Mouse (Mus musculus) hindbrain, embryonic 14.5 days (tissue): ENCODE results near the gene Mapkap1. TPM values are rescaled to one million over a fixed set of nuclear protein-coding genes. Genes with fewer than 3 reads are reported as not detected.
"Not testable (repeated sequence)": the region's sequence is repeated elsewhere in the genome, so short reads cannot be mapped to it uniquely, and the experiment has no call there.

ENCODE experiments used
- ATAC-seq: fragments of 200-750 bp; cut with Nextera tagmentation; 2 replicates; pipeline ENCODE4 v1.8.0; 2017; ENCODE audit warnings: moderate number of reproducible peaks, mild to moderate bottlenecking, moderate TSS enrichment, moderate library complexity; ENCODE audit not compliant: low FRiP score
- DNase-seq: peaks from one replicate; pipeline ENCODE4 v3.0.0-alpha.2; 2015; ENCODE audit warnings: low spot score
- H3K27ac ChIP-seq: fragments of 300-500 bp; sonication (generic); 2 replicates; pipeline ENCODE4 v1.5.1; 2014; ENCODE audit warnings: mild to moderate bottlenecking, moderate library complexity
- H3K27me3 ChIP-seq: fragments of 300-500 bp; sonication (generic); 2 replicates; pipeline ENCODE4 v1.6.1; 2014; ENCODE audit warnings: mild to moderate bottlenecking, low read length, mixed read lengths; ENCODE audit not compliant: control insufficient read depth, insufficient read depth
- H3K36me3 ChIP-seq: fragments of 300-500 bp; sonication (generic); replicated peaks from 2 replicates; pipeline ENCODE4 v1.6.1; 2014; ENCODE audit not compliant: control insufficient read depth, insufficient read depth
- H3K4me1 ChIP-seq: fragments of 300-500 bp; sonication (generic); replicated peaks from 2 replicates; pipeline ENCODE4 v1.6.1; 2014; ENCODE audit warnings: antibody characterized with exemption, low read length, mixed read lengths; ENCODE audit not compliant: control insufficient read depth, insufficient read depth
- H3K4me2 ChIP-seq: fragments of 300-500 bp; sonication (generic); replicated peaks from 2 replicates; pipeline ENCODE4 v1.6.1; 2014; ENCODE audit warnings: mild to moderate bottlenecking, moderate library complexity
- H3K4me3 ChIP-seq: fragments of 300-500 bp; sonication (generic); replicated peaks from 2 replicates; pipeline ENCODE4 v1.5.1; 2014; ENCODE audit warnings: mild to moderate bottlenecking, low read length
- H3K9ac ChIP-seq: fragments of 300-500 bp; sonication (generic); 2 replicates; pipeline ENCODE4 v1.6.1; 2014
- H3K9me3 ChIP-seq: fragments of 300-500 bp; sonication (generic); 2 replicates; pipeline ENCODE4 v1.6.1; 2016; ENCODE audit warnings: low read length; ENCODE audit not compliant: control insufficient read depth
- WGBS: fragments of 180-500 bp; shearing (Covaris S2); extraction: QIAGEN DNeasy Blood & Tissue Kit; methylation state at CpG from one replicate; pipeline ENCODE4 v1.1.7; 2014; 5-methylcytosine and 5-hydroxymethylcytosine counted together
- polyA plus RNA-seq: library from polyadenylated mRNA; unstranded; fragments of >200 nt; fragmentation: Nextera tagmentation; extraction: Ambion mirVana; gene quantifications from 2 replicates; pipeline ENCODE4 v1.2.1, GENCODE M21; 2014

Gene Mapkap1
- polyA plus RNA-seq, 1 experiment from 2014 or later: 101 TPM

GRCm38 (mm10) chr2:34425573-34426223 is 19.1 kb downstream of the Mapkap1 start:
- Histone ChIP-seq H3K4me1 (no peaks in the 10 kb centered on the region), H3K27ac (no peak overlapping the region), H3K27me3 (no peaks in the 10 kb centered on the region), H3K4me2 (no peak overlapping the region), H3K9me3 (no peaks in the 10 kb centered on the region), H3K4me3 (no peak overlapping the region), H3K9ac (no peak overlapping the region), H3K36me3 (peaks cover 14% of the 10 kb centered on the region; the same call in 1 of the 2 replicates)
- no peak for DNase-seq
- ATAC-seq: no peak
- WGBS: 86% methylated on average over 4 of the region's 4 CpGs

GRCm38 (mm10) chr2:34430663-34431062 is 24.1 kb downstream of the Mapkap1 start:
- no peak for ATAC-seq
- H3K9ac ChIP-seq: no peak overlapping the region
- whole genome bisulfite sequencing: 96% methylated on average over 8 of the region's 8 CpGs
- H3K36me3 ChIP-seq: peaks cover 6% of the 10 kb centered on the region; the same call in 1 of the 2 replicates
- H3K4me1 ChIP-seq: no peaks in the 10 kb centered on the region
- no peaks in the 10 kb centered on the region for H3K27me3 ChIP-seq
- no peak overlapping the region for H3K4me3 ChIP-seq
- H3K9me3 ChIP-seq: no peaks in the 10 kb centered on the region
- H3K27ac ChIP-seq: no peak overlapping the region
- no peak overlapping the region for H3K4me2 ChIP-seq
- no peak for DNase-seq

GRCm38 (mm10) chr2:34431701-34432372 is 25.3 kb downstream of the Mapkap1 start:
- 96% methylated on average over 12 of the region's 12 CpGs for WGBS
- no peak overlapping the region for H3K4me2 ChIP-seq
- no peak overlapping the region for H3K27ac ChIP-seq
- no peak overlapping the region for H3K9ac ChIP-seq
- H3K4me3 ChIP-seq: no peak overlapping the region
- H3K36me3 ChIP-seq: peaks cover 16% of the 10 kb centered on the region
- ATAC-seq: no peak
- H3K4me1 ChIP-seq: no peaks in the 10 kb centered on the region
- H3K9me3 ChIP-seq: no peaks in the 10 kb centered on the region
- no peaks in the 10 kb centered on the region for H3K27me3 ChIP-seq
- no peak for DNase-seq

GRCm38 (mm10) chr2:34432887-34433286 is 26.3 kb downstream of the Mapkap1 start:
- H3K27ac ChIP-seq, H3K4me2 ChIP-seq: not testable (repeated sequence)
- 97% methylated on average over 1 of the region's 2 CpGs for whole genome bisulfite sequencing

GRCm38 (mm10) chr2:34436321-34436720 is 29.8 kb downstream of the Mapkap1 start:
- no peak overlapping the region for H3K27ac ChIP-seq
- H3K27me3 ChIP-seq: no peaks in the 10 kb centered on the region
- no peak for DNase-seq
- no peaks in the 10 kb centered on the region for H3K9me3 ChIP-seq
- no peak overlapping the region for H3K4me2 ChIP-seq
- 94% methylated on average over 3 of the region's 3 CpGs for WGBS
- H3K36me3 ChIP-seq: peaks cover 19% of the 10 kb centered on the region; the same call in 1 of the 2 replicates
- H3K4me1 ChIP-seq: no peaks in the 10 kb centered on the region
- H3K4me3 ChIP-seq: no peak overlapping the region
- ATAC-seq: no peak
- H3K9ac ChIP-seq: no peak overlapping the region

More at GRCm38 (mm10) chr2:34432887-34433286, 26.3 kb downstream of the Mapkap1 start:
- H3K4me3 ChIP-seq, DNase-seq, H3K4me1 ChIP-seq, H3K9me3 ChIP-seq, ATAC-seq, H3K27me3 ChIP-seq, H3K9ac ChIP-seq: not testable (repeated sequence)
- peaks cover 19% of the 10 kb centered on the region; the same call in 1 of the 2 replicates for H3K36me3 ChIP-seq

GRCm38 (mm10) chr2:34448756-34449155 is 42.2 kb downstream of the Mapkap1 start:
- Histone ChIP-seq H3K9me3 (no peaks in the 10 kb centered on the region), H3K9ac (no peak overlapping the region), H3K4me1 (peaks cover 14% of the 10 kb centered on the region; the same call in 1 of the 2 replicates), H3K27me3 (no peaks in the 10 kb centered on the region), H3K4me3 (no peak overlapping the region), H3K36me3 (no peaks in the 10 kb centered on the region), H3K4me2 (no peak overlapping the region), H3K27ac (no peak overlapping the region)
- 61% methylated on average over 4 of the region's 4 CpGs for WGBS
- DNase-seq (no peak), ATAC-seq (no peak)

GRCm38 (mm10) chr2:34462490-34462889 is 55.9 kb downstream of the Mapkap1 start:
- Histone ChIP-seq H3K27ac (no peak overlapping the region), H3K36me3 (no peaks in the 10 kb centered on the region), H3K4me3 (no peak overlapping the region), H3K27me3 (no peaks in the 10 kb centered on the region), H3K9me3 (no peaks in the 10 kb centered on the region), H3K4me1 (no peaks in the 10 kb centered on the region), H3K4me2 (no peak overlapping the region), H3K9ac (no peak overlapping the region)
- no peak for DNase-seq
- no peak for ATAC-seq
- 72% methylated on average over 3 of the region's 3 CpGs for WGBS

- Histone ChIP-seq H3K4me3 (no peak overlapping the region), H3K9ac (no peak overlapping the region), H3K27me3 (no peaks in the 10 kb centered on the region), H3K36me3 (no peaks in the 10 kb centered on the region), H3K9me3 (no peaks in the 10 kb centered on the region), H3K27ac (no peak overlapping the region), H3K4me1 (0 out of 2 replicates have a peak, but pooled peaks cover 2% of the 10 kb centered on the region), H3K4me2 (no peak overlapping the region)
- DNase-seq: no peak
- ATAC-seq: no peak
- WGBS: 77% methylated on average over 7 of the region's 7 CpGs
These were observed 62.1 kb downstream of the Mapkap1 start for GRCm38 (mm10) chr2:34468559-34469141.

GRCm38 (mm10) chr2:34469324-34469723 is 62.8 kb downstream of the Mapkap1 start:
- H3K36me3 ChIP-seq: no peaks in the 10 kb centered on the region
- ATAC-seq (no peak), DNase-seq (no peak)
- H3K4me2 ChIP-seq: no peak overlapping the region
- H3K9ac ChIP-seq: no peak overlapping the region
- H3K4me1 ChIP-seq: 0 out of 2 replicates have a peak, but pooled peaks cover 2% of the 10 kb centered on the region
- no peaks in the 10 kb centered on the region for H3K27me3 ChIP-seq
- H3K9me3 ChIP-seq: no peaks in the 10 kb centered on the region
- H3K27ac ChIP-seq: no peak overlapping the region
- no peak overlapping the region for H3K4me3 ChIP-seq
- WGBS: 99% methylated on average over 5 of the region's 5 CpGs
